Mouse (Mus musculus) adrenal gland (tissue): ENCODE measurements around the gene Cyp4a14.
"Not testable (repeated sequence)": the region's sequence is repeated elsewhere in the genome, so short reads cannot be mapped to it uniquely, and the experiment has no call there.

ENCODE experiments used
- intact Hi-C: fragments of 180-260 bp; cut with DNase I; formaldehyde crosslinking; loops from one replicate; pipeline ENCODE4 v1.15.1; 2025
- long read RNA-seq, 2 experiments: library from polyadenylated mRNA; unstranded; transcript quantifications; one replicate each; pipeline ENCODE4 v2.0.0; 2020; ENCODE audit warnings: borderline replicate concordance in 1 of 2; ENCODE audit not compliant: insufficient replicate concordance in 1 of 2

Cyp4a14 gene
- long read RNA-seq, experiment 1 = 0 reads
- long read RNA-seq, experiment 2 = 0 reads

DNA sequence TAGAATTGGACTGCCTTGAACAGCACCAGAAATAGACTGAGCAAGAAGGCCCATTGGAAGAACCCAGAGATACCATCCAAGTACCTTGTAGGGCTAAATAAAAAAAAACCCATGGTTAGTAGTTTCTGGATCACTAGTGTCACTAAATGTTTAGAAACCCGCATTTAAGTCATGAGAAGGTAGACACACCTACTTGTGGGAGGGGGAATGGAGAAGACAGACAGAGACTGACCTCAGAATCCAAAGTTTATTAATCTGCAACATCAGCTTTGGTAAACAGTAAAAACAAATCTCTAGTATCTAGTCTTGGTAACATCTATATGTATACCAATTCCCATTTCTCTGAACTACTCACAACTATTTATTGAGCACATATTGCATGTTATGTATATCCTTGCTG is at the start of gene Cyp4a14:
Gene Cyp4a14 (minus strand): TSS at position 142 of the 400 bp plus-strand sequence.
- intact Hi-C loops = no loop called here

DNA sequence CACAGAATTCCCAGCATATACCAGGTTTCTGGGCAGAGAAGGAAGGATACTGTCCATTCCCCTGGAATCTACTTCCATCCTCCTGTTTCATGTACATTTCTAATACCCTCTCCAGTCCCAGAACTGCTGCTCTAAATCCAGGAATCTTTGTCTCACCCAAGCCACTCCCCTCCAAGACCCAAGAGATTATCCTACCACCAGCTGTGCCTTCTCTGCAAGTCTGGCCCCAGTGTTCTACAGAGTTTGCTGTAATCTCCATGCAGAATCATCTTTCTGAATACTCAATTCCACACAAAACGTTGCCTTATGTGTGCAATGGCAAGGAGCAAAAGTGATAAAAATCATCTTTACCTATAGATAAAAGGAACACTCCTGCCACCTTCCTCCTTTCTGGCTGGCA is 49.2 kb upstream of the Cyp4a14 start:
- intact Hi-C loops = no loop called here

DNA sequence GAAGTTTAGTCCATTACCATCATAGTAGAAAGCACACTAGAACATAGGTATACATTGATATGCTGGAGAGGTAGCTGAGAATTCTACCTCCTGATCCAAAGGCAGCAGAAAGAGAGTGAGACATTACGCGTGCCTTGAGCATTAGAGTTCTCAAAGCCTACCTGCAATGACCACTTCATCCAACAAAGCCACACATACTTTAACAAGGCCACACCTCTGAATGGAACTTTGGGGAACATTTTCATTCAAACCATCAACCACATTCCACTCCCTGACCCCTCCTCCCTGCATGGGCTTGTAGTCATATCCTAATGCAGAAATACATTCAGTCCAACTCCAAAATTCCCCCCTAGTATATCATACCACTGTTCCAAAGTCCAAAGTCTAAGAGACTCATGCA is 25.8 kb upstream of the Cyp4a14 start:
- intact Hi-C loops = no loop called here

DNA sequence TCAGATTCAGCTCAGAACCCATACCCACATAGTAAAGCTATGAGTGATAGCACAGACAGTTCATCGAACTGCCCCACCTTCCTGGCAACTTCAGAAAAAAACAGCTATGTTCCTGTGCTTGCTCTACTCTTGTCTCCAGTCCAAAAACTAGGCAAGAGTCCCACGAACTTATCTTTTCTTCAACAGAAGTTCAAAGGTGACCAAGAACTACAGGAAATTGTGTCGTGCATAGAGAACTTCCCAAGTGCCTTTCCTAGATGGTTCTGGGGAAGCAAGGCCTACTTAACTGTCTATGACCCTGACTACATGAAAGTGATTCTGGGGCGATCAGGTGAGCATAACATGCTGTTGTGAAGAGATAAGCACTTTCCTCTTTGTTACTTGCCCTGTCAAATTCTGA is 23.5 kb upstream of the Cyp4a14 start:
- intact Hi-C loops = no loop called here

DNA sequence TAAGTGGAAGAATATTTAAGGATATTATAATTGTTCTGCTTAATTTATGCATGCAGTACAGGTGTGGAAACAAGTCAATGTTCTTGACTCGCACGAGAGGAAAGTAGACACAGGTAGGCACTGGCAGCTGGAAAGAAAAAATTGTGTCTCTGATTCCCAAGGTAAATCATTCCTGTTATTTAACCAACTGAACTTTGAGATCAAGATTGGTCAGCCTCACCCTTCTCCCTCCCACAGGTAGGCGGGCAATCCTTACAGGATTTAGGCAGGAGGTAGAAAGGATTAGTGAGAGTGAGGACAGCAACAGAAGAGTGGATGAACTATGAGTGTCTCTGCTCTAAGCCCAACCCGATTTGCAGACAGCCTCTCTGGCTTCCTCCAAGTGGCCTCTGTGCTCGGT is 22.1 kb upstream of the Cyp4a14 start, which contains the start of gene Cyp4a10:
Gene Cyp4a10 (plus strand): TSS at position 265 of the 400 bp plus-strand sequence.
- intact Hi-C loops = not testable (repeated sequence)

DNA sequence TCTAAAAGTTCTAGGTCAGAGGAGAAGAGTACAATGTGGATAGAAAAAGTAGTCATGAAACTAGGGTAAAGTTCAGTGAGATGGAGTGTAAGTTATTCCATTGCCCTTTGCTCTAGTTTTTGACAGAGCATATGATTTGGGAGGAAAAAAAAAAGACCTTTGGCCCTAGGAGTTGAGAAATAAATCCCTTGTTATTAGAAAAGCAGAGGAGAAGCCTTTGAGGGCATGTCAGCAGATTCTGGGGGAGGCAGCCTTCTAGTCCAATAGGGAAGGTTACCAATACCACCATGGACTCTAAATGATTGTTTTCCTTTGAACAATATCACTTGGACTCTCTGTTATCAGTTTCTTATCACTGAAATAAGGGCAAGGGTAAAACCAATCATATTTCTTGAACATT is 18.0 kb upstream of the Cyp4a14 start:
- intact Hi-C loops = not testable (repeated sequence)

DNA sequence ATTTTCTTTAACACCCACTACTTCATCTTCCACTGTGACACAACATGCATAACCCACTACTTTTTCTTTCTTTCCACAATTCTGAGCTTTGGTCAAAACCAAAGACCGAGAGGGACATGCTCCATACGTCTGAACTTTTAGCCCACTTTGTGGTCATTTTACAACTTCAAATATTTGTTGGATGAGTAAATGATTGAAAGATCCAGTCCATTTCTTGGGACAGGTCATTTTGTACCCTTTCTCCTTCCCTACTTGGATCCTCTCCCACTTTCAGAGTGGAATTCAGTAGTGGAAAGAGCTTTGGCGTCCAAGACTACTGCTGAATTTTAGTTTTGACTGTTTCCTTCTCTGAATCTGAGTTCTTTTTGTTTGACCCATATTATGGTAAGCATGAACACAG is 1.5 kb upstream of the Cyp4a14 start:
- intact Hi-C loops = no loop called here

DNA sequence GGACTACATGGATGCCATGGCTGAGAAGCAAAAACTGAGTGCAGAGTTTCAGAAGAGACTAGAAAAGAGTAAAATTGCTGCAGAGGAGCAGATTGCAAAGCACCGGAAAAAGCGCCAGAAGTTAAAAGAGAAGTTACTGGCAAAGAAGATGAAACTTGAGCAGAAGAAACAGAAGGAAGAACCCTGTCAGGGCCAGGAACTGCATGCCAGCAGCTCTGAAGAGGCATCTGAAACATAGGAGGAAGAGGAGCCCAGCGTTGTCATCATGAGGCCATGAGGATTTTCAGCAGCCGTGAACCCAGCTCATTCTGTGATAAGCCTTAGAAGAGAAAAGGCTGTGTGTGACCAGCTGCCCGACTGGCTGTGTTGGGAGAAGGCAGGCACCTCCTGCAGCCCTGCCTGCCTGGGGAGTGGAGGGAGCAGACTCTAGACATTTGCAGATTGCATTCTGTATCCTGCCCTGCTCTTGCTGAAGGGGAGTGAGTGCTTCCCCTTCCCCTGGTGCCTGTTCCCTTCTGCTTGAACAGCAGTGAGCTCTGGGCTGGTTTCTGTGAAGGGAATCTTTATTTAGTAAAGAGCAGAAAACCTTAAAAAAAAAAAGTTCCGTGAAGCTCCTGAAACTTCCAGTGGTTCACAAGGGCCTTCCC is 14.8 kb downstream of the Cyp4a14 start:
- intact Hi-C loops = no loop called here

DNA sequence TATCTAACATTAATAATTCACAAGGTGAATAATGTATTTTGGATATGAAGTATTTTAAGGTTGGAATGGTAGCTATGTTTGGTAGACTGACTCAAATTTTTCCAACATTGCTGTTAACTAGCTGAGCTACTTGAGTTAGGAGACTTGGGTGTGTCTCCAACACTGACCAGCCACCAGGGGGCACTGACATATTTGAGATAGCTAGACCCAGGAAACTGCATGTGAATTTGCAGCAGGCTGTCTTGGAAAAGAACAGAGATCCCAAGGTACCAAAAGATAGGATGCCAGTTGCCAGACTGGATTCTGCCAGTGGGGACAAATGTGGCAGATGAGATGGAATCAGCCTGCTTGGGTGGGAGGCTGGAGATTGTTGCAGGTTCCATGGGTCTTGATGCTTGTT is 19.9 kb downstream of the Cyp4a14 start:
- intact Hi-C loops = loop anchor here (1.0 kb wide), 1 partner anchor 235 kb away; no protein-coding TSS in a partner anchor

DNA sequence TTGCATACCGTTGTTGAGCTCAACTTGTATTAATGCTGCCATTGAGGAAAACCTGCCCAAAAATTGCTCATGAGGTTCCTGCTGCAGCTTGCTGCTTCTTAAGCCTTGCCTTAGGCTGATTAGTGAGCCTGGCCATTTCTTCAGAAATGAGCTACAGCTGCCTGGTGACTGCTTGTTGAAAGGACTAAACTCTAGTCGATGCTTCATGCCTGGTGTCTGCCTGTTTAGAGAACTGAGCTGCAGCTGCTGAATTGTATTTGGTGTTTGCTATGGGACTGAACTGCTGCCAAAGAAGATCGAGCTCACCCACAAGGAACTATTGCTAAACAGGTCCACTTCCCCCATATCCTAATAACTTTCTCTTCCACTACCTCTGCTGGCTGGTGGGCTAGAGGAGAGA is 22.4 kb downstream of the Cyp4a14 start:
- intact Hi-C loops = not testable (repeated sequence)

DNA sequence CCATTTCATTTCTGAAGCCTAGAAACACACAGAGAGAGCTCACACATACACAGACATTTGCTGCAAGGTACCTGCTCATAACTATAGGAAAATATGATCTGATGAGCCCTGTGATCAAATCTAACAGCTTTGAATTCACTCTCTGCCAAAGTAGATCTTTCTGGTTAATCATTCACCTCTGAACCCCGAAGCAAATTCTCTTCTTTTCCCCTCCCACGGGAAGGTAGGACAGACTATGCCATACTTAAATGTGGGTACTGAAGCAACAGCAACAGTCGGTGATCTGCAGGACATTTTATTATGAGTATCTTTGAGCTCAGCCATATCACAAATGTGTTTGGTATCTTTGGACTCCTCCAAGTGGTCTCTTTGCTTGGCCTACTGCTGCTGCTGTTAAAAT is 43.6 kb downstream of the Cyp4a14 start, which contains the start of gene Cyp4a30b:
Gene Cyp4a30b (plus strand): TSS at position 301 of the 400 bp plus-strand sequence.
- intact Hi-C loops = no loop called here

DNA sequence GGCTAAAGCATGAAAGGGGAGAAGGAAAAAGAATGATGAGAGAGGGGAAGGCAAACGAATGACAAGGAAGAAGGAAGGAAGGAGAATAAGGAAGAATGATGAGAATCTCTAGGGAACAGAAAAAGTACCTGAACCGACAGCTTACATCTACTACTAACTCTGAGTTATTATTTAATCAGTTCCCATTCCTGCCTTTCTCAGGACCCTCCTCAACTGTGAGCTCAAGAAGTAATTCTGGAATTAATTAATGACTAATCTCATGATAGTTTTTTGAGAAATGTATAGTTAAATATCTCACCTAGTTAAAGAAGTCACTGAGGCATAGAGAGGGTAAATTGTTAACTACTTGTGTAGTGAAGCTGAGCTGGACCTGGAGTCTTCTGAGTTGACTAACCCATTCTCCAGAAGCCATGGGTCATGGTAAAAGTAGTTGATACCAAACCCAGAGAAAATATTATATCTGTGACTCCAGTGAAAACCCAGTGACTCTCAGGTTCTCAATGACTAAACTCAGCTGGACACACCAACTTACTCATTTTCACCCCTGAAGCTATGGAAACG is 45.3 kb downstream of the Cyp4a14 start:
- intact Hi-C loops = no loop called here
